Mouse (Mus musculus) layer of hippocampus, postnatal 36 days (tissue): ENCODE data around the gene Smyd2. TPM values are rescaled to one million over a fixed set of nuclear protein-coding genes. Genes with fewer than 3 reads are reported as not detected.

ENCODE experiments used
- total RNA-seq, 2 experiments: library from RNA; stranded (reverse); gene quantifications; 2 replicates each; pipeline ENCODE4 v1.2.3; 2021

The Smyd2 gene
- total RNA-seq, 2 experiments from 2014 or later = 74.5 to 77.0 TPM

Other genes starting within 250 kb of the Smyd2 start
- gene Cenpf, start 234.3 kb downstream of the Smyd2 start, total RNA-seq = 1 to 10 TPM; 1.2 to 1.9 TPM
- 10 to 100 TPM; 12.2 to 12.4 TPM for gene Ptpn14, start 194.1 kb downstream of the Smyd2 start, total RNA-seq
- gene Prox1, start 248.4 kb upstream of the Smyd2 start, total RNA-seq = 100 to 1,000 TPM in 1 of 2 experiments, 10 to 100 TPM in 1; 94.4 to 114 TPM